Mouse (Mus musculus): ENCODE results near the gene Lin7a. TPM values are rescaled to one million over a fixed set of nuclear protein-coding genes. Genes with fewer than 3 reads are reported as not detected.
"Not testable (repeated sequence)": the region's sequence is repeated elsewhere in the genome, so short reads cannot be mapped to it uniquely, and the experiment has no call there.

Lin7a gene
- total RNA-seq, 2 experiments from 2014 or later: 2.7 to 2.8 TPM

DNA sequence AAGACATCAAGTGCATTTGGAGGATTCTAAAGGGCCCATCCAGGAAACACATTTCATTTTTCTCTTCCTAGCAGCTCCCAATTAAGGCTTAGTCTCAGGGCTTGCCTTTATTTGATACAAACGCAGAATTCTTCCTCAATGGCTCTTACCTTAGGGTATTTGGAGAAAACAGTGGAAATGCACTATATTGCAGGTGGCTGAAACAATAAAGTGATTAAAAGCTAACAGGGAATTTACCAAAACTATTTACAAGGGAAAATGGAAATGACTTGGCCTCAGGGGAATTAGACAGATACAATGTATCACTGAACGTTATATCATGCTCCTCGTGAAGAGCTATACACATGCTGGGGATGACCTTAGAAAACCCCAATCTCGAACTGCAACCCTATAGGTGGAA, 35.3 kb upstream of the Lin7a start:
- no peak for DNase-seq (ENCODE audit: low spot score in 2 of 2)

GRCm38 (mm10) chr10:107237076-107237475, 34.4 kb upstream of the Lin7a start:
- no peak for DNase-seq (ENCODE audit: low spot score in 2 of 2)

- no peak for DNase-seq (ENCODE audit: low spot score in 2 of 2)
These were observed 33.8 kb upstream of the Lin7a start for GRCm38 (mm10) chr10:107237736-107238135.

DNA sequence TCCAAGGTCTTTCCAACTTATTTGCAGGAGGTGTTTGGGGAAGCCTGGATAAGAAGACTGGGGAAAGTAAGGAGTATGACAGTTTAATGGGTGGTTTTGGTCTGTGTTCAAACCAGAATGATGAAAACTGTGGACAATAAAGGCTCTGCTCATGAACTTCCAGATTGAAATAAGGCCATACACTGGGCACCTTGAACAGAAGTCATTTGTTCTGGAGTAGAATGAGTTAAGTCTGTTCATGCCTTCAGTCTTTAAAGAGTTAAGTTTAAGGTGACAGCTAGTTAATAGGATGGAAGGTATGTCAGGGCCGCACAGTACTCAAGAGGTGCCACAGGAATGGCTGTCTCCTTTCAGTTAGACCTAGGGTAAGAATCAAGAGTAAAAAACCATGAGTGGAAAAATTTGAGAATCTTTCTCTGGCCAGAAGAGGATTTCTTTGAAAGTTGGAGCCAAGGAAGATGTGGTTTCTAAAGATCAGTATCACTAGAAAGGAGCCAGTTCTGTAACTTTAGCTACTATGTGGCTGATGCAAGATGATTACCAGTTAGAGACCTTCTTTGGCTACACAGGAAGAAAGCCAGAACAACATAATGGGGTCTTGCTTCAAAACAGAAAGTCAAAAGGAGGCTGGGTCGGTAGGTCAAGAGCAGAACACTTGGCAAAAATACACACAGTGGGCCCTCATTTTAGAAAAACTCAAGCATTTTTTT, 33.2 kb upstream of the Lin7a start:
- DNase-seq (ENCODE audit: low spot score in 2 of 2): no peak

DNA sequence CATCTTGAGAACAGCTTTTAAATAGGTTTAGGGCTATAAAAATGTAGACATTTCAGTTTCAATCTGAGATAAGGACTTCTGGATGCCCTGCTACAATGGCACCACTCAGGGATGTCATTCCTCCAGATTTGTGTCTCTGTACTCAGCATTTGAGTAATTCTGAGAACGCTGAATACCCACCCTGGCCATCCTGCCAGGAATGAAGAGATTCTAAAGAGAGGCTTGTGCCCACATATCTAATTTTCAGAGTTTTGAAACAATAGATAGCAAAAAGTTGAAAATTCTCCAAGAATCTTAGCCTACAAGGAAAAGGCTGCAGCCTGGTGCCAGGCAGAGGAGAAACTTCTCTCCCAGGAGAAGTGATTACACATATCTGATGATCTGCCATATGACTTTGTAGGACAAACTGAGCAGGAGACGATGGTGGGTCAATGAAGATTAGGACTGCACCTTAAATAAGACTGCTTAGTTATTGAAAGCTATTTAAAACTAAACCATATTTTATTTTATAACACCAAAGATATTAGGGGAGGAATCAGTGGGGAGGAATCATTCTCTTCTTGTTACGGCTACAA, 32.5 kb upstream of the Lin7a start:
- DNase-seq (ENCODE audit: low spot score in 2 of 2): no peak

DNA sequence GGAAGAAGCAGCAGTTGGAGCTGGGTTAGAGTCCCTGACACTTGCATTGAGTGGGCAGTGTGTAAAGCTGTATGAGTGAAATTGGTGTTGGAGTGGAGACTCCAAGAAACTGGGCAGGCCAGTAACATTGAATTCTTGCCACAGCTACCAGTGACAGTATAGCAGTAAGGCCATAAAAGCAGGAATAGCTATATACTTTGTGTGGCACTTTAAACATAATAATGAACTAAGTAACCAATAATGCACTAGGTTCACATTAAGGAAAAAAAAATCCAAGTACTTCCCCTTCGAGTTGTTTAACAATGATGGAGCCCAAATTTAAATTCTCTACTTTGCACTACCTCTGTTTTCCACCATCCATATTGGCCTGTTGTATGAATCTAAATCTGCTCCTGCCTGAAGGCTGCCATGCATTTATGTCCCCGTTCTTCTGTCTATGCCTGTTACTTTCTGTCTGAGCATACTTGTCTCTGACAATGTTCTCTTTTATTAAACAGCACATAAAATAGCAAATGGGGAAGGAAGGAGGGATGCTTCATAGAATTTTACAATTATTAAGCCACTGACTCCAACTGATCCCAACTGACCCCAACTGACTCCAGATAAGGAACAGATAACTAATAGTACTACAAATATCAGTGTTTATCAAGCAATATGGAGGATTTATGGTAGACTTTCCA, 31.7 kb upstream of the Lin7a start:
- DNase-seq (ENCODE audit: low spot score in 2 of 2): no peak

DNA sequence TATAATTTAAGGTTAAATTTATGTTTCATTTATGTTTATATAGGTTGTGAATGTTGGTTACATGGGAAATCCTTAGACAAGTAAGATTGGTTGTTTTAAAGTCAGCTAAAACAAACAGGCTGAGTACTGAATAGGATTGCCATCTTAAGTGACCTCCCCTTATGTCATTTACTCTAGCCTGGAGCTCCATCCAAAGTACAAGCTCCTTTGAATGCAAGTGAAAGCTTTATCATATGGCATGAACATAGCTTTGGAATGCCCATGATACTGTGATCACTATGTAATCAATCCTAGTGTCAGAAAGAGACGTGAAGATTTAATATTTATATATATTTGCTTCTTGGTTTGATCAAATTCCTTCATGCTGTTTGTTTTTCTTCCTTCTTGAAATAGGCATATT, 31.0 kb upstream of the Lin7a start:
- DNase-seq (ENCODE audit: low spot score in 2 of 2): no peak

DNA sequence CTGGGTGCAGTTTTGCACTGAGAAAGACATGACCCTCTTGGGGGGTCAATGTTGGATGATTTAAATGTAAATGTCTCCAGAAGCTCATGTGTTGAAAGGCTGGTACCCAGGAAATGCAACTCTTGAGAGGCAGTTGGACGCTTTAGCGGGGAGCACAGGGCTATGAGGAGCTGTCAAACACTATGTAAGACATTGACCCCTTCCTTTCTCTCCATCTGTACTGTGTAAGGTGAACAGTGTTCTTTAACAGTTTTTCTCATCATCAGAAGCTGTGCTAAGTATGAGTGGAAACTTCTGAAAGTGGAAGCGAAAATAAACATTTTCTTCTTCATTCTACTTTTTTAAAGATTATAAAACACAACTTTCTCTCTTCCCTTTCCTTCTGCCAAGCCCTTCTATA, 30.5 kb upstream of the Lin7a start:
- no peak for DNase-seq (ENCODE audit: low spot score in 2 of 2)

DNA sequence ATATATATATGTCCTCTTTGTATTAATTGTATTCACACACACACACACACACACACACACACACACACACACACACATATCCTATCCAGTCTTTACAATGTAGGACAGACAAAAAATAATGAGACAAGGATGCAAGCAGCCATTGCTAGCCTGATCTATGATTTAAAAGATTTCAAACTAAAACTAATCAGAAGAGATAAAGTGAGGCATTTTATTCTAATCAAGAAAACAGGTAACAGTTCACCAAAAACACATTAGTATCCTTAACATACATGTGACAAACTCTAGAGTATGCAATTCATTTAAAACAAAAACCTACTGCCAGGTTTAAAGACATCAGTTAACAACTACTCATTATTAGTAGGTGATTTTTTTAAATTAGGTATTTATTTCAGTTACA, 30.1 kb upstream of the Lin7a start:
- DNase-seq (ENCODE audit: low spot score in 2 of 2): no peak

DNA sequence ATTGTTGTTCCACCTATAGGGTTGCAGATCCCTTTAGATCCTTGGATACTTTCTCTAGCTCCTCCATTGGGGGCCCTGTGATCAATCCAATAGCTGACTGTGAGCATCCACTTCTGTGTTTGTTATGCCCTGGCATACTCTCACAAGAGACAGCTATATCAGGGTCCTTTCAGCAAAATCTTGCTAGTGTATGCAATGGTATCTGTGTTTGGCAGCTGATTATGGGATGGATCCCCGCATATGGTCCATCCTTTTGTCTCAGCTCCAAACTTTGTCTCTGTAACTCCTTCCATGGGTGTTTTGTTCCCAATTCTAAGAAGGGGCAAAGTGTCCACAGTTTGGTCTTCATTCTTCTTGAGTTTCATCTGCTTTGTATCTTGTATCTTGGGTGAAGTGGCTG, 29.5 kb upstream of the Lin7a start:
- DNase-seq (ENCODE audit: low spot score in 2 of 2): not testable (repeated sequence)

DNA sequence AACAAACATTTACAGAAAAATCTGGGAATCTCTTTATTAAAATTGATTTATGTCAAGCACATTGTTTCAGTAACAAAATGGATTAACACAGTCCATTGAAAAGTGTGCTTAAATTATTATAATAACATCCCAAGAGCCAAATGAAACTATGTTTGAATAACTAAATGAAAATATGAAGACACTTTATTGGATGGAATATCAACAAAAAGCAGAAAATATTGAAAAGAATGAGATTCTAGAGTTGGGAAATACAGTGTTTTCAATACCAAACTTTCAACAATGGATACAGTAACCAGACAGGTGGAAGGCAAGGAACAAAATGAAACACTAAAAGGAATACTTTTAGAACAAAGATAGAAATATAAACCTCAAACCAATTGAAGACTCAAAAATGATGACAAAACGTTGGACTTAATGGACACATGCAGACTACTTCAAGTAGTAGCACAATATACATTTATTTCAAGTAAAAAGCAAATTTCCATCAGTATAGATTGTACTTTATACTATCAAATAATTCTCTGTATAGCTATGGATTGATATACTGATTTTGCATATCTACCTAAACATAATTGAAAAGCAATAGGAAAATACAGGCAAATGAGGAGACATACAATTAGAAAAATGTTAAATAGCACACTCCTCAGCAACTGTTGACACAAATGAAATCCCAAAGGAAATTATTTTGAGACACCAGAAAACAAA, 28.6 kb upstream of the Lin7a start:
- no peak for DNase-seq (ENCODE audit: low spot score in 2 of 2)

GRCm38 (mm10) chr10:107244211-107244610, 27.3 kb upstream of the Lin7a start:
- no peak for DNase-seq (ENCODE audit: low spot score in 2 of 2)

DNA sequence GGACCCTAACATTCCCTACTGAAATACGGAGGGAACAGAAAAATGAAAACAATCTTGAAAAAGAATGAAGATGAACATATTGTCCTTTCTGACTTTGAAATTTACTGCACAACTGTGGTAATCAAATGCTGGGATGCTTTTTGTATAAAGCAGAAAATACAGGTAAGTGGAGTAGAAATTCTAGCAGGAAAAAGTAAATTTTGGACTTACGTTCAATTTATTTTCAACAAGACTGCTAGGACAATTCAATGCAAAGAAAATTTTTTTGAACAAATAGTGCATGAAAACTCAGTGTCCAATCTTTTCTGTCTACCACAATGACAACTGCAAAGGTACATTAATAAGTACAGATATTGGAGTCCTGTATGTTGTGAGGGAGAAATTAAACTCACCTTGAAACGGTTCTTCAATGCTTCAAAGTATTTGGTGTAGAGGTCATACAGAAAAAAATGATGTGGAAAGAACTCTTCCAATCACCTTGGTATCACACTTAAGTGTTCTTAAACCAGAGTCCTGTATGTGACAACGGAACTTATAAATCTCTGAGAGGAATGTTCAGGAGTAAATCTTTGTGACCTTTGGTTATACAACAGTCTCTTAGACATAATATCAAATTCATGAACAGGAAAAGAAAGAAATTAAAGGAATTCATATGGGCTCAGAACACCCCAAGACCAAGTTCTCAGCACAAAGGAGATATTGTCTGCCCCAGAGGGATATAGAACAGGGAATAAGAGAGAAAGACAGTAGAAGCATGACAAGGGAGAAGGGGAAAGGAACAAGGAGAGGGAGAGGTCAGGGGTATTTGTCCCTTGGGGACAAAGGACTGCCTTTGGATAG, 26.6 kb upstream of the Lin7a start:
- DNase-seq (ENCODE audit: low spot score in 2 of 2): no peak

DNA sequence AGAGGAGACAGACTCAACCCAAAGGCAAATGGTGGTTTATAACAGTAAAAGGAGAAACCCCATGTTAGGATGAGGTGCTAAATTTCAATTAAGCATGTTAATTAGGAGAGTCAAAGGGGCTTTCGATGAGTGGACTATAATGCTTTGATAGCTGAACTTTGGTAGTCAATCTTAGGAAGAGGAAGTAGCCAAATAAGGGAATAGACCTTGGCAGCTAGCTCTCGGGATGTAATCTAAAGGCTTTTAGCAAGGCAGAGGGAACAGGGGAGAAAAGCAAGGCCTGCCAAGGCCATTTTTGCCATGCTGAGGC, 26.0 kb upstream of the Lin7a start:
- no peak for DNase-seq (ENCODE audit: low spot score in 2 of 2)

DNA sequence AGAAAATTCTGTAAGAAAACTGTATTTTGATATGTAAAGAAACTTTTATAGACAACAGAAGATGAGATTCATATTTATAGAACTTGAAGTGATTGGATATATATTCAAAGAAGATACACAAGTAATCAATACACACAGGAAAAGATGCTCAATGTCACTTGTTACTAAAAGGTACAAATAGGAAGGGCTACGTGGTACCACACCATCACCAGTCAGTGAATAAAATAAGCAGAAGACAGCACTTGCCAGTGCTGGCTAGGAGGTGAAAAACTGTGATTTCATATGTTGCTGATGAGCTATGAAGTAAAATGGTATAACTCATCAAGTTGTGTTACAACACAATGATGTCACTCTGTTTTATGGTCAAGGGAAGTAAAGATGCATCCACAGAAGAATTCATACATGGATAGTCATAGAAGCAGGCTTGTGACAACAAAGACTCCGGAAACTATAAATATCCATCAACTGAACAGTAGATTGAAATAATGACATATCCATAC, 25.5 kb upstream of the Lin7a start:
- DNase-seq (ENCODE audit: low spot score in 2 of 2): no peak

DNA sequence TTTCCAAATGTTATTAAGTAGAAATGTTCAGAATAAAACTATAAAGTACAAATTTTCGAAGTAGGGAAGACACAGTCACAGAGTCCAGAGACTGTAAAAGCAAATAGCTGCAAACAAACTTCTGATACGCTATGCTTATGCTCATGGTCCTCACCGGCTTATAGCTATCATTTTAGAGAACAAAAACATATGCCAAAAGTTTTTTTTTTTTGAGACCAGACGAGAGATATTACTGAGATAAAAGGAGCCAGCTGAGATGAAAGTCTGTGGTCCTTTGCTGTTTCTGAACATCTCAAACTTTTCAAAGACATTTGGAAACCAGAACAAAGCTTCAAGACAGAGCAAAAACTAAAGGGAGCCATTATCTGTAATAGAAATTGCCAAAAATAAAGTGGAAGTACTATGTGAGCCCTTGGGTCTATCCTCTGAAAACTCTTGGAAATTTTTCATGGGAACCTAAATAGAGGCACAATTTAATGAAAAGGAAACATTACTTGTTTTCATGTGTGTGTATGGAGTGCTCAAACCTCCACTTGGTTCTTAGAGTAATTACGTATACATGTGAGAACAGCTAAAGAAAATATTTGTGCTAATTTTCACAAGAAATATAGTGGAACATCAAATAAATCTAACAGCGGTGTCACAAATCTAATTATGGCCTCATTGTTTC, 24.4 kb upstream of the Lin7a start:
- DNase-seq (ENCODE audit: low spot score in 2 of 2): no peak

GRCm38 (mm10) chr10:107248481-107248880, 23.0 kb upstream of the Lin7a start:
- no peak for DNase-seq (ENCODE audit: low spot score in 2 of 2)

- no peak for DNase-seq (ENCODE audit: low spot score in 2 of 2)
These were observed 22.4 kb upstream of the Lin7a start for GRCm38 (mm10) chr10:107249056-107249455.

GRCm38 (mm10) chr10:107249606-107250186, 21.8 kb upstream of the Lin7a start:
- no peak for DNase-seq (ENCODE audit: low spot score in 2 of 2)

Measured in adrenal gland, adult 18-20 months (tissue).